8 mouse cellular contexts compared by ENCODE assay signal in the genomic region with DNA sequence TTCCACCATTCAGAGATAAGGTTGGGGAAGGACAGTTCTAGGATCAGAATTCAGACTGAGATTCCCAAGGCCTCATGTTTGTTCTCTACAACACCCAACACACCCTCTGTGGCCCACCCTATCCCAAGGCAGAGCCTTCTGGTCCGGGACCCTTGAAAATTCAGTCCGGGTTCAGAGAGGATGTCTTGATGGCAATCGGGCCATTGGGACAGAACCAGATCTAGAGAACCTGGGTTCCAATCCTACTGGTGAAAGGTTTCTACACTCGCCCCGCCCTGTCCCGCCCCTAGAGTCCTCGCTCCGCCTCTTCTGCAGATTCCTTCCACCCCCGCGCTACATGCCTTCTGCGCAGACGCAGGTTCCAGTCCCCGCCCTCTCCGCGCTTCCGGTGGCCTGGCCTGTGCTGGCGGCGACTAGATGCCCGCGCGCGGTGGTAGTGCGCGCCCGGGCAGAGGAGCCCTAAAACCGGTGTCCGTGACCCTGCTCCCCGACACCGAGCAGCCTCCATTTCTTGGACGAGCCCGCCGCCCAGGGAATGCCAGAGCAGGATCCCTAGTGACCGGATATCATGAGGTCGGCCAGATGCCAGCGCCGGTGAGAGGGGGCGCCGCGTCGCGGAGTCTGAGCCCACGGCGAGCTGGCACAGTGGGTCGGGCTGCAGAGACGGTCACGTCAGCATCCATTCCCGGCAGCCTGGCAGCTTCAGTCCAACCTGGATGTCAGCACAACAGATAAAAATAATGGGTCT. TPM values are rescaled to one million over a fixed set of nuclear protein-coding genes. Genes with fewer than 3 reads are reported as not detected.
DNase-seq lines count a peak whose midpoint lies in the region; ATAC-seq lines count a peak whose summit lies in the region.

Mpg (plus strand) TSS at position 382 of the 748 bp plus-strand sequence.

- peak; percentile 89 for DNase-seq in 3134 (ENCODE audit: extremely low read depth, insufficient read length, low spot score)
- DNase-seq in adrenal gland, postnatal 10 days = peak; percentile 93
- peak; percentile 92 for DNase-seq in embryonic facial prominence, embryonic 10.5 days (ENCODE audit: low spot score)
- DNase-seq in kidney, adult 11 months = peak; percentile 85
- DNase-seq in spleen, adult 18-20 months = peak; percentile 84 to 90

- H3K4me3 ChIP-seq in embryonic facial prominence, embryonic 10.5 days = peak within 1 kb of the TSS; percentile 69
- H3K4me3 ChIP-seq in limb, embryonic 13.5 days = peak within 1 kb of the TSS; percentile 73
- peak within 1 kb of the TSS; percentile 62 for H3K4me3 ChIP-seq in midbrain, embryonic 15.5 days

- H3K9me3 ChIP-seq in embryonic facial prominence, embryonic 10.5 days = no peaks in the 10 kb centered on the region
- H3K9me3 ChIP-seq in limb, embryonic 13.5 days = no peaks in the 10 kb centered on the region
- H3K9me3 ChIP-seq in midbrain, embryonic 15.5 days = no peaks in the 10 kb centered on the region

- H3K27me3 ChIP-seq in embryonic facial prominence, embryonic 10.5 days (replicated peaks; ENCODE audit: low read depth, poor library complexity, severe bottlenecking) = peaks cover 17% of the 10 kb centered on the region; the same call in 1 of the 2 replicates
- no peaks in the 10 kb centered on the region for H3K27me3 ChIP-seq in limb, embryonic 13.5 days
- H3K27me3 ChIP-seq in midbrain, embryonic 15.5 days (replicated peaks) = peaks cover 28% of the 10 kb centered on the region

- peaks cover 34% of the 10 kb centered on the region for H3K36me3 ChIP-seq in embryonic facial prominence, embryonic 10.5 days (replicated peaks)
- peaks cover 31% of the 10 kb centered on the region for H3K36me3 ChIP-seq in limb, embryonic 13.5 days
- H3K36me3 ChIP-seq in midbrain, embryonic 15.5 days (replicated peaks) = peaks cover 4% of the 10 kb centered on the region

- peak; percentile 67 for ATAC-seq in granulocyte monocyte progenitor cell, adult 5-6 weeks (replicated peaks; ENCODE audit: poor library complexity, severe bottlenecking)
- ATAC-seq in limb, embryonic 13.5 days (ENCODE audit: low FRiP score, low read depth) = peak; percentile 75
- ATAC-seq in midbrain, embryonic 15.5 days (replicated peaks) = peak; percentile 87

- WGBS in embryonic facial prominence, embryonic 10.5 days = 3% methylated on average over 47 of the region's 47 CpGs
- 4% methylated on average over 47 of the region's 47 CpGs for WGBS in limb, embryonic 13.5 days
- 3% methylated on average over 47 of the region's 47 CpGs for WGBS in midbrain, embryonic 15.5 days

- H3K27ac ChIP-seq in embryonic facial prominence, embryonic 10.5 days (replicated peaks) = peak within 1 kb of the TSS; percentile 90
- H3K27ac ChIP-seq in limb, embryonic 13.5 days = peak within 1 kb of the TSS; percentile 88
- H3K27ac ChIP-seq in midbrain, embryonic 15.5 days = peak within 1 kb of the TSS; percentile 80

- H3K4me2 ChIP-seq in limb, embryonic 13.5 days (replicated peaks) = peak within 1 kb of the TSS; percentile 68
- peak within 1 kb of the TSS; percentile 58 for H3K4me2 ChIP-seq in midbrain, embryonic 15.5 days

- peaks cover 61% of the 10 kb centered on the region for H3K4me1 ChIP-seq in embryonic facial prominence, embryonic 10.5 days
- H3K4me1 ChIP-seq in limb, embryonic 13.5 days = peaks cover 55% of the 10 kb centered on the region
- peaks cover 35% of the 10 kb centered on the region for H3K4me1 ChIP-seq in midbrain, embryonic 15.5 days

- H3K9ac ChIP-seq in limb, embryonic 13.5 days = peak within 1 kb of the TSS; percentile 84
- peak within 1 kb of the TSS; percentile 71 for H3K9ac ChIP-seq in midbrain, embryonic 15.5 days

RNA-seq across cellular contexts. Expression of gene Mpg, which starts in this region (rescaled TPM):
- 10 to 100 TPM; 21.0 to 22.3 TPM for total RNA-seq in adrenal gland, postnatal 10 days (2021)
- 31.3 and 33.2 TPM in 2 replicates for polyA plus RNA-seq in embryonic facial prominence, embryonic 10.5 days (2016; fragmentation: Nextera tagmentation; extraction: Ambion mirVana)
- 11.6 and 12.9 TPM in 2 replicates for total RNA-seq in granulocyte monocyte progenitor cell, adult 5-6 weeks (2014; fragmentation: Nextera tagmentation)
- 4.4 and 5.7 TPM in 2 replicates for total RNA-seq in granulocyte monocyte progenitor cell, adult 5-6 weeks (2017)
- 42.7 and 43.5 TPM in 2 replicates for polyA plus RNA-seq in limb, embryonic 13.5 days (2015; fragmentation: Nextera tagmentation; extraction: Ambion mirVana)
- 41.2 and 44.1 TPM in 2 replicates for polyA plus RNA-seq in midbrain, embryonic 15.5 days (2015; fragmentation: Nextera tagmentation; extraction: Ambion mirVana)

Comparison
In these comparisons a context has a peak if more than half of its experiments do, and no peak if none do; other contexts are left out.
1. Peak in every context shown above with its lines: DNase-seq, ATAC-seq, H3K4me3 ChIP-seq and H3K27ac ChIP-seq.